Mouse (Mus musculus): ENCODE measurements around the gene Lilra6. TPM values are rescaled to one million over a fixed set of nuclear protein-coding genes. Genes with fewer than 3 reads are reported as not detected.
A peak's percentile ranks its signal among the peaks of the same experiment; 100 is the strongest.
"Not testable (repeated sequence)": the region's sequence is repeated elsewhere in the genome, so short reads cannot be mapped to it uniquely, and the experiment has no call there.

Lilra6 gene
- under 1 TPM; 0.12 TPM for total RNA-seq (2021)

- DNase-seq; intact Hi-C loops (cut with DNase I): not testable (repeated sequence)
Observed at GRCm38 (mm10) chr7:3915387-3915786, at the start of gene Lilra6. Gene Lilra6 (minus strand): TSS chr7:3915503.

- DNase-seq: no peak
- intact Hi-C loops (cut with DNase I): no loop called here
Observed at GRCm38 (mm10) chr7:3962017-3962416, 46.7 kb upstream of the Lilra6 start.

- intact Hi-C loops (cut with DNase I): no loop called here
- no peak for DNase-seq
Observed at GRCm38 (mm10) chr7:3957387-3957786, 42.1 kb upstream of the Lilra6 start.

GRCm38 (mm10) chr7:3949159-3949558 lies 33.9 kb upstream of the Lilra6 start:
- intact Hi-C loops (cut with DNase I): no loop called here
- DNase-seq: no peak

GRCm38 (mm10) chr7:3948223-3948622 lies 32.9 kb upstream of the Lilra6 start:
- intact Hi-C loops (cut with DNase I): no loop called here
- no peak for DNase-seq

- intact Hi-C loops (cut with DNase I): no loop called here
- no peak for DNase-seq
Observed at GRCm38 (mm10) chr7:3946117-3946516, 30.8 kb upstream of the Lilra6 start.

- no peak for DNase-seq
- intact Hi-C loops (cut with DNase I): no loop called here
Observed at GRCm38 (mm10) chr7:3940915-3941314, 25.6 kb upstream of the Lilra6 start.

- intact Hi-C loops (cut with DNase I): no loop called here
- DNase-seq: no peak
Observed at GRCm38 (mm10) chr7:3939866-3940525, 24.7 kb upstream of the Lilra6 start.

GRCm38 (mm10) chr7:3935473-3935872 lies 20.2 kb upstream of the Lilra6 start:
- DNase-seq; intact Hi-C loops (cut with DNase I): not testable (repeated sequence)

- intact Hi-C loops (cut with DNase I): loop anchor here (10.0 kb wide), 2 partner anchors 89 to 229 kb away; partner anchors contain the start of gene Tmc4
Observed at GRCm38 (mm10) chr7:3903704-3904103, 11.6 kb downstream of the Lilra6 start.

GRCm38 (mm10) chr7:3898036-3898590 lies 17.2 kb downstream of the Lilra6 start, which contains the start of gene Gm14548:
Gene Gm14548 (minus strand): TSS chr7:3898120.
- intact Hi-C loops (cut with DNase I): not testable (repeated sequence)
- peak in 1 of 2 experiments; percentile 1 for DNase-seq

More at GRCm38 (mm10) chr7:3903704-3904103, 11.6 kb downstream of the Lilra6 start:
- peak in 1 of 2 experiments; percentile 7 for DNase-seq

GRCm38 (mm10) chr7:3875032-3875431 lies 40.3 kb downstream of the Lilra6 start:
- DNase-seq; intact Hi-C loops (cut with DNase I): not testable (repeated sequence)

Other genes starting within 250 kb of the Lilra6 start
- 10 to 100 TPM in 1 of 2 experiments, 1 to 10 TPM in 1; 6.7 to 10.4 TPM for gene Leng1, start 249.7 kb downstream of the Lilra6 start, total RNA-seq (2021)
- 1 to 10 TPM; 1.5 to 2.1 TPM for gene Tmc4, start 237.9 kb downstream of the Lilra6 start, total RNA-seq (2021)
- 100 to 1,000 TPM; 106 to 107 TPM for gene Tsen34, start 222.6 kb downstream of the Lilra6 start, total RNA-seq (2021)
- 10 to 100 TPM; 25.7 to 28.9 TPM for gene Mboat7, start 222.0 kb downstream of the Lilra6 start, total RNA-seq (2021)
- gene Rps9, start 211.5 kb downstream of the Lilra6 start, total RNA-seq (2021): 100 to 1,000 TPM; 812 to 873 TPM
- gene Pirb, start 195.1 kb downstream of the Lilra6 start, total RNA-seq (2021): 1 to 10 TPM in 1 of 2 experiments, under 1 TPM in 1; 0.67 to 1.4 TPM
- under 1 TPM in 1 of 2 experiments, not detected in 1; 0.24 TPM for gene Gm15448, start 89.8 kb downstream of the Lilra6 start, total RNA-seq (2021)
- under 1 TPM in 1 of 2 experiments, not detected in 1; 0.19 TPM for gene Pira2, start 70.5 kb downstream of the Lilra6 start, total RNA-seq (2021)
- gene Gm14548, start 17.4 kb downstream of the Lilra6 start, total RNA-seq (2021): under 1 TPM in 1 of 2 experiments, not detected in 1; 0.14 TPM
- gene Lair1, start 147.7 kb upstream of the Lilra6 start, total RNA-seq (2021): under 1 TPM; 0.22 TPM
- gene Ttyh1, start 203.9 kb upstream of the Lilra6 start, total RNA-seq (2021): 1 to 10 TPM; 1.4 to 2.3 TPM
- 10 to 100 TPM; 57.3 to 57.9 TPM for gene Leng8, start 221.5 kb upstream of the Lilra6 start, total RNA-seq (2021)
- gene Leng9, start 234.9 kb upstream of the Lilra6 start, total RNA-seq (2021): 1 to 10 TPM; 2.8 to 3.2 TPM
- 10 to 100 TPM; 11.6 to 12.3 TPM for gene Cdc42ep5, start 249.4 kb upstream of the Lilra6 start, total RNA-seq (2021)

Measured in heart, postnatal 10 days (tissue).